9 mouse cellular contexts compared by ENCODE assay signal in the genomic region with DNA sequence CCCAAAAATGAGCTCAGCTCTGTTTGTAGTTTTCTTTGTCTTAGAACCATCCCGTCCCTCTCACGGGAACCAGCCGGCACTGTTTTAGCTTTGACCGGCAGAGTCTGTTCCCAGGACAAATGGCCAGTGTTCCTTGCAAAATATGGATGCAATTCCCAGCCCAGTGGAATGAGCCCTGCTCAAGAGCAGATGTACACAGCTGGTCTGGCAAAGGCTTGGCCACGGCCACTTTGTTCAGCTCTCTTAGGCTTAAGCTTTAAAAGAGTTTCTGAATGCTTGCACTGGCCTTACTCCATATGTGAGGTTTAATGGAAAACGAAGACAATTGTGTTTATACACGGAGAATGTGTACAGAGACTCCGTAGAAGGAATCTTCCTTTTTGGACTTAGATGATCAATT.
DNase-seq lines count a peak whose midpoint lies in the region; ATAC-seq and TF ChIP-seq lines count a peak whose summit lies in the region.
"Had no signal": no experiment of that assay in that cellular context is flagged by ENCODE, and none has a peak within 500 bp of the region (broad histone marks: within the 10 kb centered on the region; RNA-seq: fewer than 3 reads in every experiment).

No protein-coding gene starts in this region.

- TF ChIP-seq CTCF in stomach, postnatal 0 days (IDR thresholded peaks at IDR 0.05; ENCODE audit: low read depth): no peak
- no peak for TF ChIP-seq CTCF in forebrain, postnatal 0 days (IDR thresholded peaks at IDR 0.05; ENCODE audit: low read depth)

- no peaks in the 10 kb centered on the region for H3K9me3 ChIP-seq in limb, embryonic 11.5 days (ENCODE audit: control insufficient read depth, low read length)
- no peaks in the 10 kb centered on the region for H3K9me3 ChIP-seq in limb, embryonic 10.5 days (replicated peaks)
- no peaks in the 10 kb centered on the region for H3K9me3 ChIP-seq in heart, embryonic 13.5 days
- H3K9me3 ChIP-seq in stomach, postnatal 0 days (ENCODE audit: control insufficient read depth, low read length): no peaks in the 10 kb centered on the region
- H3K9me3 ChIP-seq in forebrain, postnatal 0 days (ENCODE audit: low read length): no peaks in the 10 kb centered on the region

- H3K27ac ChIP-seq in limb, embryonic 11.5 days (replicated peaks; ENCODE audit: low read depth, low read length): no peak overlapping the region
- no peak overlapping the region; the same call in 1 of the 2 replicates for H3K27ac ChIP-seq in limb, embryonic 10.5 days
- H3K27ac ChIP-seq in heart, embryonic 13.5 days (replicated peaks): 0 out of 2 replicates have a peak overlapping the region, but pooled peaks have one; percentile 12
- no peak overlapping the region for H3K27ac ChIP-seq in stomach, postnatal 0 days (replicated peaks)
- no peak overlapping the region for H3K27ac ChIP-seq in forebrain, postnatal 0 days (ENCODE audit: low read depth, low read length)

- H3K4me1 ChIP-seq in limb, embryonic 11.5 days (ENCODE audit: control insufficient read depth, insufficient read depth, low read length): no peaks in the 10 kb centered on the region
- H3K4me1 ChIP-seq in limb, embryonic 10.5 days: no peaks in the 10 kb centered on the region
- H3K4me1 ChIP-seq in heart, embryonic 13.5 days: peaks cover 9% of the 10 kb centered on the region
- H3K4me1 ChIP-seq in stomach, postnatal 0 days (replicated peaks; ENCODE audit: control insufficient read depth, insufficient read depth): no peaks in the 10 kb centered on the region
- no peaks in the 10 kb centered on the region for H3K4me1 ChIP-seq in forebrain, postnatal 0 days (ENCODE audit: insufficient read depth)

- H3K36me3 ChIP-seq in limb, embryonic 11.5 days (ENCODE audit: control insufficient read depth, insufficient read depth, low read length): no peaks in the 10 kb centered on the region
- H3K36me3 ChIP-seq in limb, embryonic 10.5 days: no peaks in the 10 kb centered on the region
- no peaks in the 10 kb centered on the region for H3K36me3 ChIP-seq in heart, embryonic 13.5 days
- H3K36me3 ChIP-seq in stomach, postnatal 0 days (ENCODE audit: control insufficient read depth, insufficient read depth, low read length): no peaks in the 10 kb centered on the region
- no peaks in the 10 kb centered on the region for H3K36me3 ChIP-seq in forebrain, postnatal 0 days (ENCODE audit: insufficient read depth)

- peak; percentile 25 for DNase-seq in limb, embryonic 11.5 days (ENCODE audit: low spot score)
- DNase-seq in limb, embryonic 10.5 days (ENCODE audit: low spot score): no peak
- peak; percentile 38 to 53 for DNase-seq in kidney, postnatal 25 days
- DNase-seq in stomach, postnatal 0 days (ENCODE audit: low spot score): peak; percentile 41
- no peak for DNase-seq in forebrain, postnatal 0 days
- DNase-seq: adrenal gland, postnatal 25 days had no signal

- no peak overlapping the region for H3K4me2 ChIP-seq in limb, embryonic 11.5 days (ENCODE audit: low read depth, severe bottlenecking)
- no peak overlapping the region for H3K4me2 ChIP-seq in heart, embryonic 13.5 days
- no peak overlapping the region for H3K4me2 ChIP-seq in stomach, postnatal 0 days (replicated peaks; ENCODE audit: low read depth)
- no peak overlapping the region for H3K4me2 ChIP-seq in forebrain, postnatal 0 days (ENCODE audit: low read depth)

- 68% methylated on average over 8 of the region's 8 CpGs for WGBS in limb, embryonic 11.5 days
- WGBS in limb, embryonic 10.5 days: 77% methylated on average over 8 of the region's 8 CpGs
- whole genome bisulfite sequencing in heart, embryonic 13.5 days: 65% methylated on average over 8 of the region's 8 CpGs
- 30% methylated on average over 8 of the region's 8 CpGs for WGBS in stomach, postnatal 0 days
- 44% methylated on average over 8 of the region's 8 CpGs for whole genome bisulfite sequencing in forebrain, postnatal 0 days

- no peak overlapping the region for H3K9ac ChIP-seq in limb, embryonic 11.5 days (ENCODE audit: low read length)
- H3K9ac ChIP-seq in heart, embryonic 13.5 days: no peak overlapping the region
- no peak overlapping the region for H3K9ac ChIP-seq in stomach, postnatal 0 days (ENCODE audit: low read length)
- H3K9ac ChIP-seq in forebrain, postnatal 0 days: no peak overlapping the region

- H3K4me3 ChIP-seq in limb, embryonic 11.5 days (ENCODE audit: low read depth, low read length): no peak overlapping the region
- no peak overlapping the region for H3K4me3 ChIP-seq in limb, embryonic 10.5 days
- H3K4me3 ChIP-seq in heart, embryonic 13.5 days: no peak overlapping the region
- no peak overlapping the region for H3K4me3 ChIP-seq in stomach, postnatal 0 days (ENCODE audit: low read depth, low read length)
- no peak overlapping the region for H3K4me3 ChIP-seq in forebrain, postnatal 0 days (ENCODE audit: low read depth, low read length)

- TF ChIP-seq EP300 in stomach, postnatal 0 days (optimal IDR thresholded peaks at IDR 0.05): no peak

- no peaks in the 10 kb centered on the region for H3K27me3 ChIP-seq in limb, embryonic 11.5 days (ENCODE audit: control insufficient read depth, insufficient read depth, low read length)
- no peaks in the 10 kb centered on the region for H3K27me3 ChIP-seq in limb, embryonic 10.5 days (ENCODE audit: low read depth, poor library complexity, severe bottlenecking)
- H3K27me3 ChIP-seq in heart, embryonic 13.5 days (replicated peaks): no peaks in the 10 kb centered on the region
- H3K27me3 ChIP-seq in stomach, postnatal 0 days (ENCODE audit: control insufficient read depth, insufficient read depth, low read length): no peaks in the 10 kb centered on the region
- no peaks in the 10 kb centered on the region for H3K27me3 ChIP-seq in forebrain, postnatal 0 days (ENCODE audit: insufficient read depth, low read length)

- ATAC-seq in limb, embryonic 11.5 days (ENCODE audit: insufficient number of reproducible peaks, low FRiP score, low TSS enrichment, low read depth): no peak
- ATAC-seq in heart, embryonic 13.5 days (ENCODE audit: extremely low read depth, insufficient number of reproducible peaks, low FRiP score, low TSS enrichment): no peak
- ATAC-seq in stomach, postnatal 0 days (ENCODE audit: low FRiP score, low TSS enrichment): peak; percentile 72; the same call in 1 of the 2 replicates
- ATAC-seq in forebrain, postnatal 0 days: no peak
- ATAC-seq in cerebellum, adult (ENCODE audit: insufficient number of reproducible peaks, low FRiP score, low TSS enrichment): no peak
- ATAC-seq in erythroid progenitor cell, adult 5-6 weeks (replicated peaks; ENCODE audit: low FRiP score, poor library complexity, severe bottlenecking): no peak

Comparison
In these comparisons a context has a peak if more than half of its experiments do, and no peak if none do; other contexts are left out.
1. DNase-seq: peak in limb, embryonic 11.5 days (single experiment), kidney, postnatal 25 days (2 of 2) and stomach, postnatal 0 days (single experiment); none in limb, embryonic 10.5 days (single experiment) and forebrain, postnatal 0 days (single experiment).